Mouse (Mus musculus) thymus, adult 2 months (tissue): Measurements from ENCODE around the gene Tspan6. TPM values are rescaled to one million over a fixed set of nuclear protein-coding genes. Genes with fewer than 3 reads are reported as not detected.

Experiments used
- DNase-seq: peaks from one replicate; pipeline ENCODE4 v3.0.0; 2021
- H3K27ac ChIP-seq: fragments of 200-500 bp; 2 replicates; pipeline ENCODE4 v1.5.1; 2012; ENCODE audit warnings: low read length, control low read depth; ENCODE audit not compliant: control insufficient read depth, insufficient read depth
- H3K27me3 ChIP-seq: fragments of 200-500 bp; 2 replicates; pipeline ENCODE4 v1.6.1; 2012; ENCODE audit warnings: mild to moderate bottlenecking, low read length, moderate library complexity, mixed read lengths; ENCODE audit not compliant: control insufficient read depth, insufficient read depth
- H3K36me3 ChIP-seq: fragments of 200-500 bp; 2 replicates; pipeline ENCODE4 v1.6.1; 2012; ENCODE audit warnings: mild to moderate bottlenecking, low read length, moderate library complexity; ENCODE audit not compliant: control insufficient read depth, insufficient read depth
- H3K4me1 ChIP-seq: fragments of 200-500 bp; replicated peaks from 2 replicates; pipeline ENCODE4 v1.6.1; 2012; ENCODE audit warnings: low read length; ENCODE audit not compliant: control insufficient read depth, insufficient read depth
- H3K4me3 ChIP-seq: fragments of 200-500 bp; 2 replicates; pipeline ENCODE4 v1.5.1; 2012; ENCODE audit warnings: mild to moderate bottlenecking, low read length, control low read depth, moderate library complexity; ENCODE audit not compliant: control insufficient read depth, insufficient read depth
- CTCF ChIP-seq: fragments of 200-500 bp; IDR thresholded peaks from 2 replicates; pipeline ENCODE4 v1.5.1; 2012; ENCODE audit warnings: mild to moderate bottlenecking, control low read depth, low read length, moderate library complexity, borderline replicate concordance; ENCODE audit not compliant: control insufficient read depth, poor library complexity, insufficient read depth; ENCODE audit errors: extremely low read depth
- POLR2A ChIP-seq: fragments of 200-500 bp; IDR thresholded peaks from 2 replicates; pipeline ENCODE4 v1.6.1; 2012; ENCODE audit warnings: mild to moderate bottlenecking, low read length, control low read depth, moderate library complexity; ENCODE audit not compliant: control insufficient read depth, poor library complexity, insufficient read depth; ENCODE audit errors: extremely low read depth
- WGBS: fragments of 180-500 bp; shearing (Covaris S2); methylation state at CpG from one replicate; pipeline ENCODE4 v1.1.7; 2018; 5-methylcytosine and 5-hydroxymethylcytosine counted together
- polyA plus RNA-seq: library from polyadenylated mRNA; depleted of rRNA; stranded (reverse); fragments of >200 nt; gene quantifications from 2 replicates; pipeline ENCODE4 v1.2.3, GENCODE M21; 2012

Gene Tspan6
- polyA plus RNA-seq, 1 experiment, result 6.0 TPM

DNA sequence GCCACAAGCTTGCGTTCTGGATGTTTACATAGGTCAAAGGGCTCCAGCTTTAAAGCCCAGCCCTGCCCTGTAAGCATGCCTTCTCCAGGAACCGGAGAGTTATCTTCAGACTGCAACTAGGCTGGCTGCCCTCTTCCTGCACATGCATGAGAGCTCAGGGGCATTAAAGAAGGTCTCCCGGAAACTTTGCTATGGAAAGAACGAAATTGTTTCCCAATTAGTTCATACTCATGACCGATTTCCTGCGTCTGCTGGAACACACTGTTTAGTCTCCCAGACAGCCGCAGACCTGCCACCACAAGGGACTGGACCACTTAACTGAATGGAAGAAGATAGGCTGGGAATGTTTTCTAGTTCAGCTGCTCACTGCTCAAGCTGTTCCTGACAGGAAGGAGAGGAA, 16.0 kb upstream of the Tspan6 start:
- H3K36me3 ChIP-seq, result no peaks in the 10 kb centered on the region

DNA sequence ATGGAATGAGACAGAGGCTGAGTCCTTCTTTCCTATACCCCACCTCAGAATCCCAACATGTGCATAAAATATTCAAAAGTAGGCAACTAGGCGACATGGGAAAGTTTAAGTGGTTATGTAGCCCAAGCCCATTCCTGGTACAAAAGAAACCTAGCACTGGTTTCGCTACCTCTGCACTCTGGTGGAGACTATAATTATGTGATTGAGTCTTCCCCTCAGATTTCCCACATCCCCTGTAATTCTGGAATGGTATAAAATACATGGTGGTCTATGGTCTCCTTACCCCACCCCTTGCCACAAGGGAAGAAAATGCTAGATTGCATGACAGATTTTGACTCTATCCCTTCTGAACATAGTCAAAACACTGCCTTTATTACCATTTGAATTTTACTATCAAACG, 14.8 kb upstream of the Tspan6 start:
- DNase-seq, result no peak
- no peak for TF ChIP-seq POLR2A
- no peak for TF ChIP-seq CTCF
- Histone ChIP-seq H3K4me3 (no peak overlapping the region), H3K4me1 (no peaks in the 10 kb centered on the region), H3K36me3 (no peaks in the 10 kb centered on the region), H3K27me3 (no peaks in the 10 kb centered on the region), H3K27ac (no peak overlapping the region)
- 94% methylated on average over 3 of the region's 3 CpGs for WGBS

More for the DNA sequence above, 16.0 kb upstream of the Tspan6 start:
- no peaks in the 10 kb centered on the region for H3K4me1 ChIP-seq
- H3K27me3 ChIP-seq, result no peaks in the 10 kb centered on the region
- H3K4me3 ChIP-seq, result no peak overlapping the region
- 87% methylated on average over 7 of the region's 7 CpGs for WGBS
- no peak for DNase-seq
- TF ChIP-seq CTCF, result no peak
- TF ChIP-seq POLR2A, result no peak
- no peak overlapping the region for H3K27ac ChIP-seq

DNA sequence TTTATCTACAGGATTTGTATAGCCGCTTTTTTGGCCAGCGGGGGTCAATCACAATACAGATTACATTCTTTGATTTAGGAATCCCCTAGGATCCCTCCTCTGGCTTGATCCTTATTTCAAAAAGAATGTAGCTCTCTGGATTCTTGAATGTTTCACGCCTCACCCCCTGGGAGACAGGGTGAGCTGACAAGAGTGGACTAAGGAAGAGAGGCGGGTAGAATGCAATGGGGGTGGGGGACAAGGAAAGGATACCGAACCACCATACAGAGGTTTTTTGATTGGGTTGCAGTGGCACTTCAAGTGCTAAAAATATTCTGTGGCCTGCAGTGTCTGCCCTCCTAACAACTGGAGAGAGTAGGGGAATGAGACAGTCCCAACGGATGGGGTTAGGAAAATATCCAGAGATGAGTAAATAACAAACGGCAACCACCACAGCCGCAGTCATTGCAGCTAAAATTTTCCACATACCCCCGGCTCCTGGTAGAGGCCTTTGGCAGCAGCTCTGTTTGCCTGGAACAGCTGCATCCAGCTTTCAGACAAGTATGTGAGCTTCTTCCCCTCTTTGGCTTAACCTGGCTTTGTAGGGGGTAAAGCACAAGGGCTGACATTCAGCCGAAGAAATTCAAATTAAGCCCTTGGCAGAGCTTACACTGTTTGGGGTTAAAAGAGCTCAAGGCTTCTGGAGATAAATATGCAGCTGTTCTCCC, 13.3 kb upstream of the Tspan6 start:
- H3K36me3 ChIP-seq, result no peaks in the 10 kb centered on the region
- H3K4me1 ChIP-seq, result no peaks in the 10 kb centered on the region
- H3K27ac ChIP-seq, result no peak overlapping the region
- H3K27me3 ChIP-seq, result no peaks in the 10 kb centered on the region
- WGBS, result 87% methylated on average over 10 of the region's 10 CpGs
- H3K4me3 ChIP-seq, result no peak overlapping the region
- no peak for DNase-seq
- no peak for TF ChIP-seq CTCF
- TF ChIP-seq POLR2A, result no peak

DNA sequence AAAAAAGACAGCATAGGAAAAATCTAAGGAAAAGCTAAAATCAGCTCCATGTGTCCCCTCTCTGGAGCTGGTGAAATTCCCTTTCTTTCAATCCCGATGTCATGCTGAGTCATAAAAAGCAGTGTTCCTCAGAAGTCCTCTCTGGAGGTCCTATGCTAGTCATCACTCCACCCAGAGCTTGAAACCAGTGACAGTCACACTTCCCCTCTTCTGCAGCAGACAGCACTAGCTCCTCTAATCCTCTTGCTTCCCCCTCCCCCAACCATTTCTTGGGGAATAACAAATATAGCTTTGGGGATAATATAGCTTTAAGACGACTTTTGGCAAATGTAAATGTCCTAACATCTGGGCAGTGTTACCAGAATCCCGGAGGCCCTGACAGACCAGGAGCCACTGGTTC, 10.0 kb upstream of the Tspan6 start, which contains the start of gene Srpx2:
Gene Srpx2 (plus strand): TSS at position 166 of the 400 bp plus-strand sequence.
- DNase-seq, result no peak
- H3K4me1 ChIP-seq, result no peaks in the 10 kb centered on the region
- TF ChIP-seq CTCF (no peak), POLR2A (no peak)
- no peak within 1 kb of the TSS for H3K4me3 ChIP-seq
- no peaks in the 10 kb centered on the region for H3K36me3 ChIP-seq
- WGBS, result 50% methylated on average over 3 of the region's 3 CpGs
- H3K27ac ChIP-seq, result no peak within 1 kb of the TSS
- no peaks in the 10 kb centered on the region for H3K27me3 ChIP-seq

DNA sequence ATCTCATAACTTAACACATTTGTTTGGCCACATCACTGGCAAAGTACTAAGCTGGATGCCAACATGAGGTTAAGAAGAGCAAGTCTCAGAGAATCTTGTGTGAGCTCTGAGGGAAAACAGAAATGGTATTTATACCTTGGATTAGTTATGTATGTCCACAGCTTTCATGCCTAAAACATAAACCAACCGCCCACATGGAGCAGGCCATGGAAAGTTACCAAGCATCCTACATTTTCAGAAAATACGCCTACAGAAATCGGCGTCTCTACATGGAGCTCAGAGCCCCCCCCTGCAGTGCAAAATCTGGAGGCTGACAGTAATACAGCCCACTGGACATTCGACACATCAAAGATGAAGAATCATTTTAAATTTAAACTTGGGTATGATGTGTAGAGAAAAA, 10.1 kb downstream of the Tspan6 start:
- Histone ChIP-seq H3K27me3 (no peaks in the 10 kb centered on the region), H3K36me3 (no peaks in the 10 kb centered on the region), H3K27ac (no peak overlapping the region), H3K4me1 (no peaks in the 10 kb centered on the region), H3K4me3 (no peak overlapping the region)
- TF ChIP-seq CTCF (no peak), POLR2A (no peak)
- WGBS, result 87% methylated on average over 5 of the region's 5 CpGs
- DNase-seq, result no peak

DNA sequence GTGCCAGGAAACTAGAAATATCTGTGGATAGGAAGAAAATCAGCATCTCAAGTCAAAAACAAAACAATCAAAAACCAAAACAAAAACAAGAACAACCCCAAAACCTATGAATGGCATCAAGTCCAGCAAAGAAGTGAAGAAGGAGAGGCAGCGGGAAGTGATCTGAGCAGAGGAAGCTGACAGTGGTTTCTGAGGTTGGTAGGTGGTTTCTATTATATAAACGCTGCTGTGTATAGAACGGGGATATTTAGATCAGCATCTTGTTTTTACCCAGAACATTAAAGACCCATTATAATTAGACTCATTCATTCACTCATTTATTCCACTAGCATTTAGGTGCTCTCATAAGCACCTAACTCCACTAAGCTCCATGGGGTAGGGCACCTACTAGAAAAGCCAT, 10.9 kb downstream of the Tspan6 start:
- no peaks in the 10 kb centered on the region for H3K4me1 ChIP-seq
- H3K36me3 ChIP-seq, result no peaks in the 10 kb centered on the region
- no peak overlapping the region for H3K27ac ChIP-seq
- H3K4me3 ChIP-seq, result no peak overlapping the region
- 18% methylated on average over 3 of the region's 3 CpGs for WGBS
- no peaks in the 10 kb centered on the region for H3K27me3 ChIP-seq
- no peak for DNase-seq
- no peak for TF ChIP-seq CTCF

DNA sequence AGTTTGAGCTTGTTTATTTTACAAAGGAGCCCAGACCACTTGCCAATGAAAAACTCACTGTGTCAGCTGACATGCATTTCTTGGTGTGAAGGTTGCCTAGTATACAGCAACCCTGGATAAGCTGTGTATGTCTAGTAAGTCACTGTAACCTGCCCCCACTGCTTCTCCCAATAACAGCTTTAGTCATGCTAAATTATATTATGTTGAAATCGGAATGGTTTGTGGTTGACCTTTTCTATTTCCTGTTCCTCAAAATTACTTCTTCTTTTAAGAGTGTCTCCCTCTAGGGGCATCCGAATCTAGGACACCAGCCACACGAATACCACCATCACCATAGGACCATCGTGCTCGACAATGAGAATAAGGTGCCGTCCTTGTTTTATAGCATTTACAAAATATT, 28.5 kb downstream of the Tspan6 start:
- no peak overlapping the region for H3K27ac ChIP-seq
- 15% methylated on average over 6 of the region's 6 CpGs for WGBS
- TF ChIP-seq CTCF (no peak), POLR2A (no peak)
- no peak for DNase-seq
- no peak overlapping the region for H3K4me3 ChIP-seq
- no peaks in the 10 kb centered on the region for H3K27me3 ChIP-seq
- H3K4me1 ChIP-seq, result no peaks in the 10 kb centered on the region
- H3K36me3 ChIP-seq, result no peaks in the 10 kb centered on the region
